Mouse (Mus musculus) hindbrain, embryonic 16.5 days (tissue): ENCODE measurements at regions not wholly inside any gene's neighbourhood (a gene's known extent, or its start where the extent isn't known, plus 50 kb on each side); places are given as distances from the start of the nearest gene placed in this dataset.

Experiments
- ATAC-seq: fragments of 200-750 bp; cut with Nextera tagmentation; 2 replicates; pipeline ENCODE4 v1.8.0; 2017; ENCODE audit warnings: moderate TSS enrichment, moderate library complexity
- H3K27ac ChIP-seq: fragments of 300-500 bp; sonication (generic); 2 replicates; pipeline ENCODE4 v1.5.1; 2014; ENCODE audit warnings: low read depth, mild to moderate bottlenecking, control low read depth, low read length, moderate library complexity
- H3K27me3 ChIP-seq: fragments of 300-500 bp; sonication (generic); replicated peaks from 2 replicates; pipeline ENCODE4 v1.6.1; 2014; ENCODE audit warnings: low read length; ENCODE audit not compliant: control insufficient read depth, insufficient read depth
- H3K36me3 ChIP-seq: fragments of 300-500 bp; sonication (generic); 2 replicates; pipeline ENCODE4 v1.6.1; 2014; ENCODE audit warnings: mild to moderate bottlenecking, low read length, moderate library complexity, mixed read lengths; ENCODE audit not compliant: control insufficient read depth, insufficient read depth
- H3K4me1 ChIP-seq: fragments of 300-500 bp; sonication (generic); 2 replicates; pipeline ENCODE4 v1.6.1; 2014; ENCODE audit warnings: low read depth, low read length; ENCODE audit not compliant: control insufficient read depth, insufficient read depth
- H3K4me2 ChIP-seq: fragments of 300-500 bp; sonication (generic); 2 replicates; pipeline ENCODE4 v1.6.1; 2014; ENCODE audit warnings: mild to moderate bottlenecking, low read length, control low read depth, moderate library complexity
- H3K4me3 ChIP-seq: fragments of 300-500 bp; sonication (generic); 2 replicates; pipeline ENCODE4 v1.5.1; 2014; ENCODE audit warnings: mild to moderate bottlenecking, low read length, control low read depth, moderate library complexity
- H3K9ac ChIP-seq: fragments of 300-500 bp; sonication (generic); 2 replicates; pipeline ENCODE4 v1.6.1; 2014; ENCODE audit warnings: low read depth, mild to moderate bottlenecking, control low read depth, low read length, moderate library complexity
- H3K9me3 ChIP-seq: fragments of 300-500 bp; sonication (generic); 2 replicates; pipeline ENCODE4 v1.6.1; 2014; ENCODE audit warnings: mild to moderate bottlenecking, low read length, moderate library complexity; ENCODE audit not compliant: control insufficient read depth
- WGBS: fragments of 180-500 bp; shearing (Covaris S2); extraction: QIAGEN DNeasy Blood & Tissue Kit; methylation state at CpG from one replicate; pipeline ENCODE4 v1.1.7; 2014; 5-methylcytosine and 5-hydroxymethylcytosine counted together

GRCm38 (mm10) chr3:4796909-4797566 is 953.6 kb upstream of the Gm8797 start:
- Histone ChIP-seq H3K27ac (peak overlapping the region; percentile 67), H3K27me3 (no peaks in the 10 kb centered on the region), H3K36me3 (no peaks in the 10 kb centered on the region), H3K4me1 (peaks cover 7% of the 10 kb centered on the region), H3K4me2 (peak overlapping the region; percentile 61), H3K9ac (peak overlapping the region; percentile 27), H3K9me3 (no peaks in the 10 kb centered on the region), H3K4me3 (peak overlapping the region; percentile 40)
- WGBS: 16% methylated on average over 8 of the region's 8 CpGs
- ATAC-seq: peak; percentile 90

- Histone ChIP-seq H3K9ac (peak overlapping the region; percentile 27), H3K27me3 (no peaks in the 10 kb centered on the region), H3K27ac (peak overlapping the region; percentile 67), H3K9me3 (no peaks in the 10 kb centered on the region), H3K4me2 (peak overlapping the region; percentile 61), H3K36me3 (no peaks in the 10 kb centered on the region), H3K4me1 (peaks cover 7% of the 10 kb centered on the region), H3K4me3 (peak overlapping the region; percentile 40)
- 30% methylated on average over 6 of the region's 6 CpGs for WGBS
- no peak for ATAC-seq
These were observed 953.1 kb upstream of the Gm8797 start for GRCm38 (mm10) chr3:4797567-4797940.

DNA sequence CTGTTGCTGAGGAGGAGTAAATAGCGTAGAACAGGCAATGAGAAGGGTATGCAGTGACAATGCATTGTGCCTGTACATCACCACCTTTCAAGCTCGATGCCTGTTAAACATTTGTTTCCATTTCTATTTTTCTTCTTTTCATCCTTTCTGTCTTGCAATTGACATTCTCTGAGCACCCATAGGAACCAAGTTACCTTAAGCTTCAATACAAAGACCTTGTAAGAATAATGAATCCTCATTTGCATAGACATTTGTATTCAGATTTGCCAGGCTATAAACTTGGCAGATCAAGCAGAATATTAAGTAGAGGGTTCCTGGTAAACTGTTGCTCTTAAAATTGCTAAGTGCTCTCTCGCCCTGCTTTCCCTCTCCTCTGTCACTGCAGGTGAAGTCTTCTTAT is 952.2 kb upstream of the Gm8797 start:
- Histone ChIP-seq H3K36me3 (no peaks in the 10 kb centered on the region), H3K27ac (no peak overlapping the region), H3K9me3 (no peaks in the 10 kb centered on the region), H3K4me1 (peaks cover 7% of the 10 kb centered on the region), H3K4me3 (peak overlapping the region; percentile 40), H3K27me3 (no peaks in the 10 kb centered on the region), H3K4me2 (peak overlapping the region; percentile 45), H3K9ac (peak overlapping the region; percentile 12)
- WGBS: 25% methylated on average over 3 of the region's 3 CpGs
- no peak for ATAC-seq

DNA sequence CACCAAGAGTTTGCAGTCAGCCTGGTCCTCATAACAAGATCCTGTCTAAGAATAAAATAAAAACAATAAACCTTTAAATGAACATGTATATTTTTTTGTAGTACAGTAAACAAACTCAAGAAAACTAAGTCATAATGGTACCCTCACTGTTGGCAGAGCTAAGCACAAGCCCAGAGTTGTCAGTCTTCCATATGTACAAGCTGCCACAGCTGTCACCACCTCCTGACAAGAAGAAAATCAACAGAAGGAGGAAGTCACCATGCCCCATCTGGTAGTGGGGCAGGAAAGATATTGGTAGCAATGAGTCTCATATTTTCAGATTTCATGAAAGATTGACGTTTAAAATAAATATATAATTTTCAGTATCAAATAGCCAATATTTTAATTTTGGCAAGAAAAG is 916.1 kb upstream of the Gm8797 start:
- Histone ChIP-seq H3K4me2 (no peak overlapping the region), H3K27ac (no peak overlapping the region), H3K27me3 (no peaks in the 10 kb centered on the region), H3K36me3 (no peaks in the 10 kb centered on the region), H3K9ac (no peak overlapping the region), H3K9me3 (no peaks in the 10 kb centered on the region), H3K4me1 (no peaks in the 10 kb centered on the region), H3K4me3 (no peak overlapping the region)
- no peak for ATAC-seq
- 86% methylated on average over 1 of the region's 1 CpGs for WGBS

DNA sequence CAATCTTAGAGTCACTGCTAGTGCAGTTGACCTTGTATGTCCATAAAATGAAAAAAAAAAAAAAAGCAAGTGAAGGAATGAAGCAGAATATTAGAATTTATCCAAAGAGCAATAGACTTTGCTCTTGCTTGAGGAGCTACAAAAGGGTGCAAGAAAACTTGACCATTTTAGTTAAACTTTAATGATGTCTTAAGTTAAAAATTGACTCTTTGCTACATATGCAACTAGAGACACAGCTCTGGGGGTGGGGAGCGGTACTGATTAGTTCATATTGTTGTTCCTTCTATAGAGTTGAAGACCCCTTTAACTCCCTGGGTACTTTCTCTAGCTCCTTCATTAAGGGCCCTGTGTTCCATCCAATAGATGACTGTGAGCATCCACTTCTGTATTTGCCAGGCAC is 915.0 kb upstream of the Gm8797 start:
- Histone ChIP-seq H3K9ac (no peak overlapping the region), H3K4me2 (no peak overlapping the region), H3K36me3 (no peaks in the 10 kb centered on the region), H3K4me3 (no peak overlapping the region), H3K27ac (no peak overlapping the region), H3K4me1 (no peaks in the 10 kb centered on the region), H3K27me3 (no peaks in the 10 kb centered on the region), H3K9me3 (no peaks in the 10 kb centered on the region)
- 92% methylated on average over 1 of the region's 1 CpGs for WGBS
- no peak for ATAC-seq

DNA sequence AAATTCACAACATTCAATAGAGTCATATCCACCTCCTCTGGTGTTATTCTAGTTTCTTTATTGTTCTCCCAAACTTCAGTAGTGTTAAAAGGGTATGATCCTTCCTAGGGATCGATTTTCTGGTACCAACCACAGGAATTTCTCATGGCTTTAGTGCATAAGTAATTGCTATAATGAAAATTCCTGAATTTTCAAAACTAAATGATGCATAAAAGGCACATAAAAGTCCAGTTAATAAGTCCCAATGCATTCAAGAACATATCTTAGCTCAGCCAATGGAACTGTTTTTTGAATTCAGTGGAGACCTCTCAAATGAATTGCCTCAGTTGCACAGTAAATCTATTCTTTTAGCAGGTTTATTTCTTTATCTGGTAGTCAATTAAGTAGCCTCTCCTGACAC is 913.7 kb upstream of the Gm8797 start:
- no peak overlapping the region for H3K9ac ChIP-seq
- H3K4me3 ChIP-seq: no peak overlapping the region
- H3K27ac ChIP-seq: no peak overlapping the region
- no peaks in the 10 kb centered on the region for H3K9me3 ChIP-seq
- no peak for ATAC-seq
- no peaks in the 10 kb centered on the region for H3K27me3 ChIP-seq
- no peaks in the 10 kb centered on the region for H3K36me3 ChIP-seq
- WGBS: 52% methylated on average over 1 of the region's 1 CpGs
- H3K4me1 ChIP-seq: no peaks in the 10 kb centered on the region
- H3K4me2 ChIP-seq: no peak overlapping the region

GRCm38 (mm10) chr3:4854958-4855566 is 895.5 kb upstream of the Gm8797 start:
- H3K27me3 ChIP-seq: no peaks in the 10 kb centered on the region
- H3K4me3 ChIP-seq: no peak overlapping the region
- WGBS: 55% methylated on average over 1 of the region's 1 CpGs
- no peak for ATAC-seq
- no peaks in the 10 kb centered on the region for H3K4me1 ChIP-seq
- H3K36me3 ChIP-seq: no peaks in the 10 kb centered on the region
- H3K27ac ChIP-seq: no peak overlapping the region
- H3K9ac ChIP-seq: no peak overlapping the region
- H3K4me2 ChIP-seq: no peak overlapping the region
- H3K9me3 ChIP-seq: no peaks in the 10 kb centered on the region

DNA sequence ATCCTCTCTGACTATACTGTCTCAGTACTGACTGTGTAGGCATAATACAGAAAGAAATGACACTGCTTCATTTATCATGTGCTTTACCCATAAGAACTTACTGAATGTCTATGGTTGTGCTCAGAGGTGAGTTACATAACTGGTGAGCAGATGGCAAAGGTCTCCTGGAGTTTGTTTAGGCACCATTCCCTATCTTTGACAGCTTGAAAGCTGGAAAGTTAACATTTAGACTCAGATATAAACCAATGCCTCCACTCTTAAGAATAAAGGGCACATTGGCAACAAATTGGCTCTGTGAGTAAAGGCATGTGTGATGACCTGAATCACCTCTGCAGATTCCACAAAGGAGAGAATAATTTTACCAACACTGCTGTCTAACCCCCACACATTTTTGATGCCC is 894.0 kb upstream of the Gm8797 start:
- Histone ChIP-seq H3K9ac (no peak overlapping the region), H3K36me3 (no peaks in the 10 kb centered on the region), H3K27me3 (no peaks in the 10 kb centered on the region), H3K9me3 (no peaks in the 10 kb centered on the region), H3K27ac (no peak overlapping the region), H3K4me1 (no peaks in the 10 kb centered on the region), H3K4me3 (no peak overlapping the region), H3K4me2 (no peak overlapping the region)
- no peak for ATAC-seq

GRCm38 (mm10) chr3:4866226-4866625 is 884.4 kb upstream of the Gm8797 start:
- Histone ChIP-seq H3K4me3 (no peak overlapping the region), H3K36me3 (no peaks in the 10 kb centered on the region)
- ATAC-seq: no peak

More at GRCm38 (mm10) chr3:4866226-4866625, 884.4 kb upstream of the Gm8797 start:
- Histone ChIP-seq H3K4me1 (no peaks in the 10 kb centered on the region), H3K4me2 (no peak overlapping the region), H3K27ac (no peak overlapping the region), H3K9me3 (no peaks in the 10 kb centered on the region), H3K9ac (no peak overlapping the region), H3K27me3 (no peaks in the 10 kb centered on the region)
- 74% methylated on average over 1 of the region's 1 CpGs for WGBS
